Mouse (Mus musculus) midbrain, embryonic 16.5 days (tissue): Measurements from ENCODE around the gene Pex26. TPM values are rescaled to one million over a fixed set of nuclear protein-coding genes. Genes with fewer than 3 reads are reported as not detected.

Experiments
- ATAC-seq: fragments of 200-750 bp; cut with Nextera tagmentation; 2 replicates; pipeline ENCODE4 v1.8.0; 2017; ENCODE audit warnings: moderate TSS enrichment
- H3K27ac ChIP-seq: fragments of 300-500 bp; sonication (generic); 2 replicates; pipeline ENCODE4 v1.5.1; 2014; ENCODE audit warnings: mild to moderate bottlenecking, low read length, mixed read lengths
- H3K27me3 ChIP-seq: fragments of 300-500 bp; sonication (generic); 2 replicates; pipeline ENCODE4 v1.6.1; 2014; ENCODE audit warnings: low read depth, low read length, mixed read lengths; ENCODE audit not compliant: control insufficient read depth, insufficient read depth
- H3K36me3 ChIP-seq: fragments of 300-500 bp; sonication (generic); 2 replicates; pipeline ENCODE4 v1.6.1; 2014; ENCODE audit warnings: mild to moderate bottlenecking, low read length, moderate library complexity, mixed read lengths; ENCODE audit not compliant: control insufficient read depth, insufficient read depth
- H3K4me1 ChIP-seq: fragments of 300-500 bp; sonication (generic); 2 replicates; pipeline ENCODE4 v1.6.1; 2014; ENCODE audit warnings: mild to moderate bottlenecking, low read length, mixed read lengths; ENCODE audit not compliant: control insufficient read depth, insufficient read depth
- H3K4me2 ChIP-seq: fragments of 300-500 bp; sonication (generic); 2 replicates; pipeline ENCODE4 v1.6.1; 2014; ENCODE audit warnings: mild to moderate bottlenecking, low read length, mixed read lengths
- H3K4me3 ChIP-seq: fragments of 300-500 bp; sonication (generic); 2 replicates; pipeline ENCODE4 v1.5.1; 2014; ENCODE audit warnings: low read depth, mild to moderate bottlenecking, low read length, moderate library complexity, mixed read lengths
- H3K9ac ChIP-seq: fragments of 300-500 bp; sonication (generic); 2 replicates; pipeline ENCODE4 v1.6.1; 2014; ENCODE audit warnings: low read depth, low read length, mixed read lengths
- H3K9me3 ChIP-seq: fragments of 300-500 bp; sonication (generic); replicated peaks from 2 replicates; pipeline ENCODE4 v1.6.1; 2014; ENCODE audit warnings: mild to moderate bottlenecking, low read length, mixed read lengths; ENCODE audit not compliant: control insufficient read depth, poor library complexity, severe bottlenecking
- WGBS: fragments of 180-500 bp; shearing (Covaris S2); extraction: QIAGEN DNeasy Blood & Tissue Kit; methylation state at CpG from one replicate; pipeline ENCODE4 v1.1.7; 2014; 5-methylcytosine and 5-hydroxymethylcytosine counted together
- polyA plus RNA-seq: library from polyadenylated mRNA; unstranded; fragments of >200 nt; fragmentation: Nextera tagmentation; extraction: Ambion mirVana; gene quantifications from 2 replicates; pipeline ENCODE4 v1.2.1, GENCODE M21; 2015

Gene Pex26
- polyA plus RNA-seq = 17.6 and 18.6 TPM in 2 replicates

DNA sequence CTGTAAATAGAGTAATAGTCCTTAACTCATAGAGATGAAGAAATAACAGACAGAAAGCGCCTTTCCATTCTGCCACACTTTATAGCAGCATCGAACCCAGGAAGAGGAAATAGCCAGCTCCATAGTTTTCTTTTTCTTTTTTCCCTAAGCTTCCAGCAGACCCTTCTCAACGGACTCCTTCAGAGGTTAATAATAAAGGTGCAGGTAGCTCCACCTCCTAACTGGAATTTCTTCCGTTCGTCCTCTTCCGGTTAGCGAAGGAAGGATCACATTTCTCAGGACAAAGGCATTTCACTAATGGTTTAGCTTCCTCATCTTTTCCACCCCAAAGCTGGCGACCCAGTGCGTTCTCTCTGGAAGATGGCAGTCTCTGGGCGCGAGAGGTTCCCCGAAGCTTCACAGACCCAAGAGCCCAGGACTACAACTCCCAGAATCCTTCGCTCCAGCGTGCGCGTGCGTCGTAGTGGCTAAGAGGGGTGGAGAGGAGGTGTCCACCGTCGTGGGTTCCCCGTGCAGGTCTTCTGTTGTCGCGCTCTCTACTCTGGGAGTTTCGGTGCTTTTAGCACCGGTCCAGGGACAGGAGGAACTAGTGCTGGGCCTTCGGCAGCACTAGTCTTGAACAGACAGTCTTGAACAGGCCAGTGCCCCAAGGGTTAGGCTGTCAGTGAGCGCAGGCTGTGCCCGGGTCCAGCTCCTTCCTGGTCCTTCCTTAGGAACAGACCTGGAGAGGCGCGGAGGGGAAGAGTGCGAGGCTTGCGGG, at the start of gene Pex26:
Pex26 (plus strand) TSS at position 254 of the 760 bp plus-strand sequence.
- peak within 1 kb of the TSS; percentile 85 for H3K27ac ChIP-seq
- WGBS = 1% methylated on average over 32 of the region's 32 CpGs

GRCm38 (mm10) chr6:121134249-121134648, 49.2 kb upstream of the Pex26 start:
- Histone ChIP-seq H3K36me3 (no peaks in the 10 kb centered on the region), H3K27ac (no peak overlapping the region), H3K27me3 (no peaks in the 10 kb centered on the region), H3K4me1 (peaks cover under 1% of the 10 kb centered on the region; the same call in 1 of the 2 replicates), H3K9ac (no peak overlapping the region), H3K4me3 (no peak overlapping the region), H3K9me3 (no peaks in the 10 kb centered on the region), H3K4me2 (no peak overlapping the region)
- ATAC-seq = no peak
- 20% methylated on average over 3 of the region's 3 CpGs for WGBS

More for the DNA sequence above, at the start of gene Pex26:
- H3K36me3 ChIP-seq = no peaks in the 10 kb centered on the region
- peak within 1 kb of the TSS; percentile 83 for H3K9ac ChIP-seq
- peak within 1 kb of the TSS; percentile 75 for H3K4me2 ChIP-seq
- peak; percentile 93 for ATAC-seq
- H3K9me3 ChIP-seq = no peaks in the 10 kb centered on the region
- H3K4me1 ChIP-seq = peaks cover 18% of the 10 kb centered on the region
- peak within 1 kb of the TSS; percentile 78 for H3K4me3 ChIP-seq
- no peaks in the 10 kb centered on the region for H3K27me3 ChIP-seq

DNA sequence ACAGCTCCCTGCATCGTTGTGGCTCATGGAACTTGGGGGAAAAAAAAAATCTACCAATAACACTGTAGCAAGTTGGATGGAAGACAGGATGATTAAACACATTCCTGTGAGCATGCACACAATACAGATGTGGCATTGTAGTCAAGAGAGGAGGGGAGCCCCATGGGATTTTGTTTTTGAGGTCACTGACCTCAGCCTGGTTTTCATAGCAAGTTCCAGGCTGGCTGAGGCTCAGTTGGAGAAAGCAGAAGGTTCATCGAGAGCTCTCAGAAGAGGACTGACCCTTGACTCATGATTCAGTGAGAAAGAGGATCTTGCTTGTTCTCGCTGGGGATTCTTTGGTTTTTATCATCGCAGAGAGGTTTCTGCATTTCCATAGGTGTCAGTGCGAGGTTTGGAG, 48.6 kb upstream of the Pex26 start:
- H3K4me1 ChIP-seq = no peaks in the 10 kb centered on the region
- no peak overlapping the region for H3K4me2 ChIP-seq
- WGBS = 54% methylated on average over 5 of the region's 5 CpGs
- H3K27me3 ChIP-seq = no peaks in the 10 kb centered on the region
- H3K9me3 ChIP-seq = no peaks in the 10 kb centered on the region
- no peak overlapping the region for H3K27ac ChIP-seq
- H3K4me3 ChIP-seq = no peak overlapping the region
- H3K9ac ChIP-seq = no peak overlapping the region
- no peaks in the 10 kb centered on the region for H3K36me3 ChIP-seq
- no peak for ATAC-seq

GRCm38 (mm10) chr6:121137222-121137621, 46.2 kb upstream of the Pex26 start:
- Histone ChIP-seq H3K36me3 (no peaks in the 10 kb centered on the region), H3K4me2 (no peak overlapping the region), H3K4me1 (no peaks in the 10 kb centered on the region), H3K9ac (no peak overlapping the region), H3K9me3 (no peaks in the 10 kb centered on the region), H3K4me3 (no peak overlapping the region), H3K27ac (no peak overlapping the region), H3K27me3 (no peaks in the 10 kb centered on the region)
- ATAC-seq = no peak
- WGBS = 70% methylated on average over 6 of the region's 6 CpGs

- no peak for ATAC-seq
- Histone ChIP-seq H3K27ac (no peak overlapping the region), H3K27me3 (no peaks in the 10 kb centered on the region), H3K9ac (no peak overlapping the region), H3K4me3 (no peak overlapping the region), H3K4me2 (no peak overlapping the region), H3K36me3 (no peaks in the 10 kb centered on the region), H3K4me1 (no peaks in the 10 kb centered on the region), H3K9me3 (no peaks in the 10 kb centered on the region)
- 89% methylated on average over 12 of the region's 12 CpGs for WGBS
These were observed 45.0 kb upstream of the Pex26 start for GRCm38 (mm10) chr6:121138338-121139040.

- ATAC-seq = no peak
- Histone ChIP-seq H3K4me1 (no peaks in the 10 kb centered on the region), H3K9ac (no peak overlapping the region), H3K9me3 (no peaks in the 10 kb centered on the region), H3K4me3 (no peak overlapping the region), H3K36me3 (no peaks in the 10 kb centered on the region), H3K27ac (no peak overlapping the region), H3K27me3 (no peaks in the 10 kb centered on the region), H3K4me2 (no peak overlapping the region)
- 85% methylated on average over 1 of the region's 1 CpGs for WGBS
These were observed 44.2 kb upstream of the Pex26 start for GRCm38 (mm10) chr6:121139271-121139670.

GRCm38 (mm10) chr6:121142298-121142697, 41.2 kb upstream of the Pex26 start:
- 85% methylated on average over 7 of the region's 7 CpGs for WGBS
- H3K27me3 ChIP-seq = no peaks in the 10 kb centered on the region
- no peak overlapping the region for H3K4me2 ChIP-seq
- no peak overlapping the region for H3K27ac ChIP-seq
- ATAC-seq = no peak
- H3K4me1 ChIP-seq = peaks cover 2% of the 10 kb centered on the region; the same call in 1 of the 2 replicates
- H3K9me3 ChIP-seq = no peaks in the 10 kb centered on the region
- H3K9ac ChIP-seq = no peak overlapping the region
- no peak overlapping the region for H3K4me3 ChIP-seq
- no peaks in the 10 kb centered on the region for H3K36me3 ChIP-seq

DNA sequence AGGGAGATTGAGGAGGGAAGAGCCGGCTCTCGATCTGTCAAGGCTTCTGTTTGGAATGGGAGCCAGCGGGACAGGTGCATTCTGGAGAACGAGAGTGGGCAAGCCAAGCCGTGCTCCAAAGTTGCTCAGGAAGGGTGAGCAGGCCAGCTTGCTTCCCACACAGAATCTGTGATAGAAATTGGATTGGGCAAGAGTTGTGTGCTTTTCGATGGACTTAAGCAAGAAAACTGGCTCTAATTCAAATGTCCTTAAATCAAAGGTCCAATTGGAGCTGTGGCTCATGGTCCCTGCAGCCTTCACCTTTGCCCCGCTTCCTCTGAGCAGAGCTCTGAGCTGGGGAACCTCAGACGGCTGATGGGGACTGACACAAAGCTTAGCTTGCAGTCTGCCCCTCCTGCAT, 40.0 kb upstream of the Pex26 start:
- no peak overlapping the region for H3K4me3 ChIP-seq
- no peaks in the 10 kb centered on the region for H3K36me3 ChIP-seq
- WGBS = 86% methylated on average over 8 of the region's 8 CpGs
- no peak overlapping the region for H3K4me2 ChIP-seq
- H3K4me1 ChIP-seq = peaks cover 2% of the 10 kb centered on the region; the same call in 1 of the 2 replicates
- no peak overlapping the region for H3K9ac ChIP-seq
- H3K27me3 ChIP-seq = no peaks in the 10 kb centered on the region
- ATAC-seq = no peak
- no peaks in the 10 kb centered on the region for H3K9me3 ChIP-seq
- no peak overlapping the region for H3K27ac ChIP-seq

- no peak overlapping the region for H3K27ac ChIP-seq
- peak; percentile 50 for ATAC-seq
- WGBS = 69% methylated on average over 4 of the region's 4 CpGs
These were observed 39.4 kb upstream of the Pex26 start for GRCm38 (mm10) chr6:121144066-121144465.

More at GRCm38 (mm10) chr6:121144066-121144465, 39.4 kb upstream of the Pex26 start:
- Histone ChIP-seq H3K27me3 (no peaks in the 10 kb centered on the region), H3K9ac (no peak overlapping the region), H3K36me3 (no peaks in the 10 kb centered on the region), H3K4me2 (no peak overlapping the region), H3K4me3 (no peak overlapping the region), H3K4me1 (peaks cover 2% of the 10 kb centered on the region; the same call in 1 of the 2 replicates), H3K9me3 (no peaks in the 10 kb centered on the region)
